Mouse (Mus musculus) adipose tissue, adult 10 weeks (tissue): ENCODE data around the gene Hist2h2ac. TPM values are rescaled to one million over a fixed set of nuclear protein-coding genes. Genes with fewer than 3 reads are reported as not detected.

Experiments
- polyA plus RNA-seq: library from polyadenylated mRNA; stranded (reverse); fragments of 350-450 nt; fragmentation: Illumina TruSeq; extraction: RNeasy Lipid Tissue Mini Kit (QIAGEN cat#74804); gene quantifications from one replicate; pipeline ENCODE4 v1.2.3, GENCODE M21; 2014; ENCODE audit warnings: low read depth, low replicate concordance

Gene Hist2h2ac
- polyA plus RNA-seq, 1 experiment from 2014 or later = not detected

Other genes starting within 250 kb of the Hist2h2ac start
- 31.8 TPM for gene Plekho1, start 224.9 kb downstream of the Hist2h2ac start, polyA plus RNA-seq
- 22.3 TPM for gene Vps45, start 162.4 kb downstream of the Hist2h2ac start, polyA plus RNA-seq
- gene Otud7b, start 116.4 kb downstream of the Hist2h2ac start, polyA plus RNA-seq = 16.0 TPM
- 14.9 TPM for gene Mtmr11, start 58.9 kb downstream of the Hist2h2ac start, polyA plus RNA-seq
- 39.2 TPM for gene Sf3b4, start 48.5 kb downstream of the Hist2h2ac start, polyA plus RNA-seq
- gene Sv2a, start 39.7 kb downstream of the Hist2h2ac start, polyA plus RNA-seq = 2.5 TPM
- gene Bola1, start 1.2 kb downstream of the Hist2h2ac start, polyA plus RNA-seq = 37.5 TPM
- not detected for gene Hist2h2ab, start 1.0 kb downstream of the Hist2h2ac start, polyA plus RNA-seq
- 14.6 TPM for gene Hist2h2be, start 239 bp upstream of the Hist2h2ac start, polyA plus RNA-seq
- 4.2 TPM for gene Hist2h3c2, start 18.2 kb upstream of the Hist2h2ac start, polyA plus RNA-seq
- 306 TPM for gene Hist2h2aa2, start 19.4 kb upstream of the Hist2h2ac start, polyA plus RNA-seq
- gene Hist2h2aa1, start 24.6 kb upstream of the Hist2h2ac start, polyA plus RNA-seq = 88.6 TPM
- gene Hist2h3c1, start 25.8 kb upstream of the Hist2h2ac start, polyA plus RNA-seq = not detected
- 3.0 TPM for gene Hist2h4, start 42.4 kb upstream of the Hist2h2ac start, polyA plus RNA-seq
- not detected for gene Hist2h3b, start 47.8 kb upstream of the Hist2h2ac start, polyA plus RNA-seq
- gene Hist2h2bb, start 48.9 kb upstream of the Hist2h2ac start, polyA plus RNA-seq = not detected
- 3.9 TPM for gene Fcgr1, start 73.1 kb upstream of the Hist2h2ac start, polyA plus RNA-seq
- gene BC107364, start 231.4 kb upstream of the Hist2h2ac start, polyA plus RNA-seq = not detected